Mouse (Mus musculus) megakaryocyte, embryonic 14.5 days (primary cell): ENCODE measurements around the gene Cfd. TPM values are rescaled to one million over a fixed set of nuclear protein-coding genes. Genes with fewer than 3 reads are reported as not detected.

Experiments
- H3K27me3 ChIP-seq: replicated peaks from 2 replicates; pipeline ENCODE3; 2012; ENCODE audit warnings: inconsistent platforms
- H3K36me3 ChIP-seq: replicated peaks from 2 replicates; pipeline ENCODE3; 2012; ENCODE audit warnings: low read length, inconsistent platforms, mixed read lengths
- H3K4me1 ChIP-seq: 2 replicates; pipeline ENCODE4 v1.6.1; 2012; ENCODE audit warnings: inconsistent platforms
- H3K4me3 ChIP-seq: replicated peaks from 2 replicates; pipeline ENCODE3; 2012; ENCODE audit warnings: moderate library complexity, mild to moderate bottlenecking, inconsistent platforms
- H3K9me3 ChIP-seq: 2 replicates; pipeline ENCODE4 v1.6.1; 2012; ENCODE audit warnings: inconsistent platforms
- FLI1 ChIP-seq: IDR thresholded peaks from 2 replicates; pipeline ENCODE4 v1.6.1; 2012; ENCODE audit warnings: low read length, inconsistent platforms, mixed read lengths
- GATA1 ChIP-seq: IDR thresholded peaks from 3 replicates; pipeline ENCODE4 v1.6.1; 2012; ENCODE audit warnings: mixed read lengths, low read length, inconsistent platforms, borderline replicate concordance
- polyA plus RNA-seq: library from polyadenylated mRNA; stranded (reverse); fragments of >175 nt; gene quantifications from 2 replicates; pipeline ENCODE4 v1.2.3, GENCODE M21; 2012; ENCODE audit warnings: low replicate concordance; ENCODE audit not compliant: insufficient read depth

Cfd gene
- polyA plus RNA-seq, 1 experiment = not detected

DNA sequence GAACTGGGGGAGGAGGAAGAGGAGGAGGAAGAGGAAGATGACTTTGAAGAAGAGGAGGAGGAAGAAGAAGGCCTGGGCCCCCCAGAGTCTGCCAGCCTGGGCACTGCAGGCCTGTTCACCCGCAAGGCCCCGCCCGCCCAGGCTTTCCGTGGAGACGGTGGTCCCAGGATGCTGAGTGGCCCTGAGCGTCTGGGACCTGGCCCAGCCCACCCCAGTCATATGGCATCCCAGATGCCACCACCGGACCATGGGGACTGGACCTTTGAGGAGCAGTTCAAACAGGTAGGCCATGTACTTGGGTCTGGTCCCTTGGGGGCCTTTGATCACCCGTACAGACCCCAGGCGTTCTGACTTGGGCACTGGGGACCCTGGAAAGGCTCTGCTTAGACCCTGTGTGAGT is 41.1 kb downstream of the Cfd start:
- TF ChIP-seq FLI1 = no peak
- TF ChIP-seq GATA1 = no peak
- no peaks in the 10 kb centered on the region for H3K27me3 ChIP-seq
- H3K4me1 ChIP-seq = peaks cover 82% of the 10 kb centered on the region
- H3K9me3 ChIP-seq = no peaks in the 10 kb centered on the region
- peaks cover 73% of the 10 kb centered on the region for H3K36me3 ChIP-seq
- H3K4me3 ChIP-seq = no peak overlapping the region

DNA sequence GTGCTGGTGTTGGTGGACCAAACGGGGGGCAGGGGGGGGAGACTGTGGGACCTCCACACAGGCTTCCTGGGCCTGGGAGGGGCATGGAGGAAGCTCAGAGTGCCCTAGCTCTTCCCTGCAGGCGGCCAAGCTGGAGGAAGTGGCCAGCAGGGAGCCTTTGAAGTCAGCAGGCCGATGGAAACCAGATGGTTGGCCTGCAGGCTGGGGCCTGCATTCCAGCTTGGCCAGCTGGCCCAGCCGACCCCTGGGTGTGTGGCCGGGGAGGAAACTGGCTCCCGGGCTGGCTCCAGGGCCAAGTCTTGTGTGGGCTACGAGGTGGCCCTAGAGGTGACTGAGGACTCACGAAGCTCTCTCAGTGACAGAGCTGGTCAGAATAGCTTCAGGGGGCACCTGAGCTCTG is 42.1 kb downstream of the Cfd start:
- Histone ChIP-seq H3K4me3 (no peak overlapping the region), H3K27me3 (no peaks in the 10 kb centered on the region), H3K36me3 (peaks cover 82% of the 10 kb centered on the region), H3K9me3 (no peaks in the 10 kb centered on the region), H3K4me1 (peaks cover 91% of the 10 kb centered on the region)
- TF ChIP-seq GATA1 (no peak), FLI1 (no peak)

- no peaks in the 10 kb centered on the region for H3K9me3 ChIP-seq
- no peaks in the 10 kb centered on the region for H3K27me3 ChIP-seq
- TF ChIP-seq GATA1 = no peak
- TF ChIP-seq FLI1 = no peak
- H3K4me3 ChIP-seq = peak overlapping the region; percentile 8
- H3K36me3 ChIP-seq = peaks cover 87% of the 10 kb centered on the region
- H3K4me1 ChIP-seq = peaks cover 96% of the 10 kb centered on the region
Measured at GRCm38 (mm10) chr10:79933145-79933679, 42.6 kb downstream of the Cfd start.

GRCm38 (mm10) chr10:79933861-79934260 is 43.2 kb downstream of the Cfd start:
- H3K4me3 ChIP-seq = peak overlapping the region; percentile 43
- H3K27me3 ChIP-seq = no peaks in the 10 kb centered on the region
- H3K36me3 ChIP-seq = peaks cover 93% of the 10 kb centered on the region
- H3K4me1 ChIP-seq = peaks cover 100% of the 10 kb centered on the region
- TF ChIP-seq GATA1 (no peak), FLI1 (no peak)
- H3K9me3 ChIP-seq = no peaks in the 10 kb centered on the region

DNA sequence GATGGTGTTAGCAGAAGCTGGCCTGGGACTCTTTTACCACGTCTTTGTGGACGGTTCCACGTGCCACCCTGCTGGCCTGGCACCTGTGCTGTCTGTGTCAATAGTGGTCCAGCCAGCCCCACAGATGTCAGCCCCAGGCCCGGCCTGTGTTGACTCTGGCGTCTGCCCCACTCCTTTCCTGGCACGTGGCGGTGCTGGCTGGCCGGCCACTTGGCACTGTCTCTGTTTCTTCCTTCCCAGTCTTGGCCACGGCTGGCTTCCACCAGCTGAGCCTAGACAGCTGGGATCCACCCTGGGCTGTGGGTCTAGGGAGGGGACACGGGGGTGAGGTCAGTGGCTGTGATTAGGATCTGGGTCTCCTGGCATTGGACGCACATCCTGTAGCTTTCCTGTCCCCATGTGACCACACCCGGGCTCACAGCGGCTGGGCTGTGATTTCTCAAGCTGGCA is 43.6 kb downstream of the Cfd start:
- Histone ChIP-seq H3K36me3 (peaks cover 97% of the 10 kb centered on the region), H3K4me1 (peaks cover 100% of the 10 kb centered on the region), H3K4me3 (peak overlapping the region; percentile 46)

DNA sequence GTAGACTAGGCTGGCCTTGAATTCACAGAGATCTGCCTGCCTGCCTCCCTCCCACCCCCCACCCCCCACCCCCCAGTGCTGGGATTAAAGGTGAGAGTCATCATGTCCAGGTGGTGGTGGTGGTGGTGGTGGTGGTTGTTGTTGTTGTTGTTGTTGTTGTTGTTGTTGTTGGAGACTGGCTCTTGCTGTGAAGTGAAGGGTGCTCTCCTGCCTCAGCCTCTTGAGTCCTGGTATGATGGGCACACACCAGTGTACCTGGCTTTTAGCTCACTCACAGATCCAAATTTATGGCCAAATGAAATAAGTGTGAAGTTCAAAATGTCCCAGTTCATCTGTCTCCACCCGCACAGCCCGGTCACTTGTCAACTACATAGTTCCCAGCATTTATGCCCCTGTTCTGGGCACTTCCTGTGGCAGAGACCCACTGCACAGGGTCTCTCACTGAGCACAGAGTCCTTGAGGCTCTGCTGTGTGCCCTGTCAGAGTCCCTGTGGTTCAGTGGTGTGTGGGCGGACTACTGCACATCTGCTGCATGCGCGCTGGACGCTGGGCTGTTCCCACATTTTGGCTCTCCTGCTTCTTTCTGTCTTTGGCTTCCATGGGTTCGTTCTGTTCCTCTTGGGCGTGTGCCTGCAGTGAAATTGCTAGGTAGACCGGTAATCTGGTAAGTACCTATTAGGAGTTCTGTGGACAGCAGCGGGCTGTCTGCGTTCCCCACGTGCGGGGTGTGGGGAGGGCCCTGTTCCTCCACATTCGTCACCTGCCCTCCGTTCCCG is 44.3 kb downstream of the Cfd start:
- no peaks in the 10 kb centered on the region for H3K9me3 ChIP-seq
- H3K36me3 ChIP-seq = peaks cover 99% of the 10 kb centered on the region
- peaks cover 100% of the 10 kb centered on the region for H3K4me1 ChIP-seq
- H3K27me3 ChIP-seq = no peaks in the 10 kb centered on the region
- TF ChIP-seq GATA1 (no peak), FLI1 (no peak)
- H3K4me3 ChIP-seq = peak overlapping the region; percentile 18

More for the DNA sequence above, 43.6 kb downstream of the Cfd start:
- no peak for TF ChIP-seq FLI1
- no peak for TF ChIP-seq GATA1
- Histone ChIP-seq H3K27me3 (no peaks in the 10 kb centered on the region), H3K9me3 (no peaks in the 10 kb centered on the region)

DNA sequence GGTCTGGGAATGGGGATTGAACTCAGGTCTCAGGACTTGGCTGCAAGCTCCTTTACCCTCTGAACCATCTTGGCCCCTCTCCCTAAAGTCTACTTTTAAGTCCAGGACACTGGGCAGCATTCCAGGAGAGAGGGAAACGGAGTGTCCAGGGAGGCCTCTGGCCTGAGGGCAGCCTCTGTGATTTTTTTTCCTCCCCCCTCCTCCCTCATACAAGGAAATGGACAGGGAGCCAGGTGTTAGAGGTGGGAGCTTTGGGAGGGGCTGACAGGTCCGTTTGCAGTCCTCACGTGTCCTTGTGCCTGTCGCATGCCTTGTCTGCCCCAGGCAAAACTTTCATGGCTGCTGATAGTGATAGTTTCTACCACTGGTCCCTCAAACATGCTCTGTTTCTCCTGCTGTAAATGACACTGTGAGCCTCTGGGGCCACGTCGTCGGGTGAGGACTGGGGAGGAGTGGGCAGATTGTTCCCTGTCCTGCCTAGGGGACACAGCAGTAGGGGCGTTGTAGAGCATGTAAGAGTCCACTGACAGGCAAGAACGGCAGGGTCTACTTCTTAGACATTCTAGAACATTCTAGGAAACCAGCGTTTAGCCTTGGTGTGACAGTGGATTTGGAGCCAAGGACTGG is 45.7 kb downstream of the Cfd start:
- Histone ChIP-seq H3K27me3 (no peaks in the 10 kb centered on the region), H3K9me3 (no peaks in the 10 kb centered on the region), H3K4me1 (peaks cover 100% of the 10 kb centered on the region), H3K36me3 (peaks cover 99% of the 10 kb centered on the region), H3K4me3 (peak overlapping the region; percentile 81)
- TF ChIP-seq FLI1 (no peak), GATA1 (no peak)

DNA sequence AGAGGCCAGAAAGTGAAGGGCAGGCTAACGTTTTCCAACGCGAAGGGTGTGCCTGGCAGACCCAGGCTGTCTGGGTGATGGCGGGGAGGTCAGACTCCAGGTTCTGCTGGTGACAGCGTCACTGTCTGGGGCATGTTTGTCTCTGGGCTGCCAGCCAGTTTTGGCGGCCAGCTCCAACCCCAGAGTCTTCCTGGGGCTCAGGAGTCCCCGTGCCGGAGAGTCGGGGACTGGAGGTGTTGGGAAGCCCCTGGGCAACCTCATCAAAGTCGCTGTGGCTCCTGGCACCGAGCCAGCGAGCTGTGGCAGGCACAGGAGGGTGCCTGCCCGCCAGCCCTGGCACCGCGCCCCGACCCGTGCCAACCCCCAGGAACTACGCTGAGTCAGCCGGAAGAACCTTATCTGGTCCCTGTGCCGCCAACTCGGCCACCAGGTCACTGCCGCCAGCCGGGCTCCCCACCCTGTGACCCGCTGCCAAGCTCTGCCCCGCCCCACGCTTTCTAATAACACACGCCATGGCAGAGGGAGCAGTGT is 46.3 kb downstream of the Cfd start:
- H3K4me3 ChIP-seq = peak overlapping the region; percentile 89
- TF ChIP-seq FLI1 (no peak), GATA1 (no peak)
- peaks cover 100% of the 10 kb centered on the region for H3K4me1 ChIP-seq
- H3K9me3 ChIP-seq = no peaks in the 10 kb centered on the region
- no peaks in the 10 kb centered on the region for H3K27me3 ChIP-seq
- H3K36me3 ChIP-seq = peaks cover 99% of the 10 kb centered on the region

DNA sequence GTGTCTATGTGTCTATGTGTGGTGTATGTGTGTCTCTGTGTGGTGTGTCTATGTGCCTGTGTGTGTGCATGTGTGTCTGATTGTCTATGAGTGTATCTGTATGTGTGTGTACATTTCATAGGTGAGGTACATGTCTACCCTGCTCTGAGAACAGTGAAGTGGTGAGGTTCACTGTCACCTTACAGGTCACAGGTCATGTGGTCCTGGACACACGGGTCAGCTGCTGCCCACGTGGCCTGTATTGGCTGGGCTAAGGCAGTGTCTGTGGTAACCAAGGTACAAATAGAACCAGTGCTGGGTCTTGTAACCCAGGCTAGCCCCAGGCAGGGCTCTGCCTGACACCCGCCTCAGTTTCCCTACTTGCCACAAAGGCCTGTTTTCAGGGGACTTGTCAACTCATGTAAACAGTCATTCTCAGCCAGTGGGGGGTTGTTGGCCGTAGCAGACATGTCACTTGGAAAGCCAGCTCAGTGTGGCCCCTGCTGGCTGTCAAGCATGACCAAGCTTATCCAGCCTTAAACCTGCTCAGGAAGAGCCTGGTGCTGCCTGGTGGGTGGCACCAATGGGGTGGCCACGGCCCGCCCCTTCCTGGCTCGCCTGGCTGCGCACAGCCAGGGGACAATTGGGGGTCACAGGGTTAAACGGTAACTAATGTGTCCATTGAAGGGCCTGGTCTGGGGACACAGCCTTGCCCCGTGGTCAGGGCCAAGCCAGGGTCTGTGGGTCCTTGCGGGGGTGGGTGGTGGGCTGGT is 47.3 kb downstream of the Cfd start:
- H3K4me3 ChIP-seq = peak overlapping the region; percentile 89
- H3K36me3 ChIP-seq = peaks cover 99% of the 10 kb centered on the region
- peaks cover 100% of the 10 kb centered on the region for H3K4me1 ChIP-seq
- TF ChIP-seq GATA1 = no peak
- TF ChIP-seq FLI1 = no peak
- no peaks in the 10 kb centered on the region for H3K9me3 ChIP-seq
- H3K27me3 ChIP-seq = no peaks in the 10 kb centered on the region

DNA sequence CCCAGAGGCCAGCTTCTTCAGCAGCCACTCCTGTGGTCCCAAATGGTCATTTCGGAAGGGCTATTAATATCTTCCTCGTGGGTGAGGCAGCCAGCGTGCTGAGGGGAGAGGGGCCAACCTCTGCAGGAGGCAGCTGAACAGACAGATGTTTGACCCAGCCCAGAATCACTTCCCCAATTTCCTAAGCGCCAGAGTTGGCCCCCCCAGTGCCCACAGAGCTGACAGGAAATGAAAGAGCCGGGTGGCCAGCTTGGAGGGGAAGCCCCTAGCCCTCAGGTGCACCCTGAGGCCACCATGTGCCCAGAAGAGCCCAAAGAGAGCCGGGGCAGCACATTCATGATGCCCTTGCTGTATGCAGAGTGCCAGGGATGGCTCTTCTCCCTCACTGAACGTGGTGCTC is 50.1 kb downstream of the Cfd start:
- TF ChIP-seq FLI1 = no peak
- TF ChIP-seq GATA1 = no peak
- H3K4me1 ChIP-seq = peaks cover 99% of the 10 kb centered on the region
- no peaks in the 10 kb centered on the region for H3K9me3 ChIP-seq
- H3K27me3 ChIP-seq = no peaks in the 10 kb centered on the region
- peaks cover 99% of the 10 kb centered on the region for H3K36me3 ChIP-seq
- peak overlapping the region; percentile 59 for H3K4me3 ChIP-seq

Other genes with a start within 250 kb of the Cfd start
- gene Odf3l2, start 245.1 kb upstream of the Cfd start, polyA plus RNA-seq = not detected in 2 replicates
- gene Madcam1, start 226.3 kb upstream of the Cfd start, polyA plus RNA-seq = 0.78 TPM in 1 of 2 replicates, not detected in the other
- 209 and 257 TPM in 2 replicates for gene Tpgs1, start 221.5 kb upstream of the Cfd start, polyA plus RNA-seq
- 451 and 1,194 TPM in 2 replicates for gene Cdc34, start 208.7 kb upstream of the Cfd start, polyA plus RNA-seq
- 1.4 and 2.2 TPM in 2 replicates for gene Gzmm, start 201.8 kb upstream of the Cfd start, polyA plus RNA-seq
- 2,144 and 3,272 TPM in 2 replicates for gene Bsg, start 186.4 kb upstream of the Cfd start, polyA plus RNA-seq
- 1.5 and 1.8 TPM in 2 replicates for gene Hcn2, start 174.2 kb upstream of the Cfd start, polyA plus RNA-seq
- gene Polrmt, start 144.3 kb upstream of the Cfd start, polyA plus RNA-seq = 11.1 and 25.3 TPM in 2 replicates
- not detected in 2 replicates for gene Fgf22, start 135.8 kb upstream of the Cfd start, polyA plus RNA-seq
- gene Rnf126, start 123.9 kb upstream of the Cfd start, polyA plus RNA-seq = 302 and 542 TPM in 2 replicates
- gene Fstl3, start 113.6 kb upstream of the Cfd start, polyA plus RNA-seq = 1.6 TPM in 1 of 2 replicates, not detected in the other
- gene Prss57, start 99.9 kb upstream of the Cfd start, polyA plus RNA-seq = 0.70 TPM in 1 of 2 replicates, not detected in the other
- gene Palm, start 97.3 kb upstream of the Cfd start, polyA plus RNA-seq = 39.0 and 54.6 TPM in 2 replicates
- gene Misp, start 69.9 kb upstream of the Cfd start, polyA plus RNA-seq = 1.5 and 2.5 TPM in 2 replicates
- 849 and 1,831 TPM in 2 replicates for gene Ptbp1, start 36.4 kb upstream of the Cfd start, polyA plus RNA-seq
- 96.7 and 434 TPM in 2 replicates for gene Prtn3, start 16.4 kb upstream of the Cfd start, polyA plus RNA-seq
- 0.80 and 16.9 TPM in 2 replicates for gene Plppr3, start 16.2 kb upstream of the Cfd start, polyA plus RNA-seq
- 5.6 and 23.2 TPM in 2 replicates for gene Elane, start 4.6 kb upstream of the Cfd start, polyA plus RNA-seq
- 32.2 and 85.7 TPM in 2 replicates for gene Med16, start 18.1 kb downstream of the Cfd start, polyA plus RNA-seq
- gene Gm26602, start 20.0 kb downstream of the Cfd start, polyA plus RNA-seq = not detected in 2 replicates
- 2.7 and 4.5 TPM in 2 replicates for gene Kiss1r, start 26.1 kb downstream of the Cfd start, polyA plus RNA-seq
- 418 and 597 TPM in 2 replicates for gene R3hdm4, start 30.4 kb downstream of the Cfd start, polyA plus RNA-seq
- 89.7 and 142 TPM in 2 replicates for gene Arid3a, start 36.2 kb downstream of the Cfd start, polyA plus RNA-seq
- gene Wdr18, start 69.3 kb downstream of the Cfd start, polyA plus RNA-seq = 22.2 and 23.8 TPM in 2 replicates
- not detected in 2 replicates for gene Grin3b, start 79.9 kb downstream of the Cfd start, polyA plus RNA-seq
- gene Tmem259, start 93.5 kb downstream of the Cfd start, polyA plus RNA-seq = 293 and 686 TPM in 2 replicates
- 1,011 and 1,303 TPM in 2 replicates for gene Cnn2, start 97.7 kb downstream of the Cfd start, polyA plus RNA-seq
- gene Abca7, start 105.6 kb downstream of the Cfd start, polyA plus RNA-seq = 47.4 and 62.2 TPM in 2 replicates
- gene Arhgap45, start 125.8 kb downstream of the Cfd start, polyA plus RNA-seq = 375 and 477 TPM in 2 replicates
- gene Polr2e, start 148.9 kb downstream of the Cfd start, polyA plus RNA-seq = 147 and 260 TPM in 2 replicates
- gene Gpx4, start 156.3 kb downstream of the Cfd start, polyA plus RNA-seq = 3,942 and 9,172 TPM in 2 replicates
- gene Sbno2, start 214.7 kb downstream of the Cfd start, polyA plus RNA-seq = 151 and 347 TPM in 2 replicates
- gene Stk11, start 224.9 kb downstream of the Cfd start, polyA plus RNA-seq = 153 and 200 TPM in 2 replicates
- gene Atp5d, start 247.8 kb downstream of the Cfd start, polyA plus RNA-seq = 1,192 and 1,533 TPM in 2 replicates
- gene Cbarp, start 250.0 kb downstream of the Cfd start, polyA plus RNA-seq = 4.8 and 11.7 TPM in 2 replicates